Mouse (Mus musculus) kidney, postnatal 0 days (tissue): Measurements from ENCODE around the gene Hadha. TPM values are rescaled to one million over a fixed set of nuclear protein-coding genes. Genes with fewer than 3 reads are reported as not detected.

Experiments
- ATAC-seq: fragments of 200-750 bp; cut with Nextera tagmentation; replicated peaks from 2 replicates; pipeline ENCODE4 v1.8.0; 2017; ENCODE audit warnings: low read depth, moderate number of reproducible peaks, moderate TSS enrichment, moderate library complexity; ENCODE audit not compliant: low FRiP score
- DNase-seq: peaks from one replicate; pipeline ENCODE4 v3.0.0-alpha.2; 2016; ENCODE audit warnings: low spot score
- H3K27ac ChIP-seq: fragments of 300-500 bp; sonication (generic); 2 replicates; pipeline ENCODE4 v1.5.1; 2014; ENCODE audit warnings: mild to moderate bottlenecking
- H3K27me3 ChIP-seq: fragments of 300-500 bp; sonication (generic); 2 replicates; pipeline ENCODE4 v1.6.1; 2014; ENCODE audit warnings: low read length, mixed read lengths; ENCODE audit not compliant: insufficient read depth
- H3K36me3 ChIP-seq: fragments of 300-500 bp; sonication (generic); 2 replicates; pipeline ENCODE4 v1.6.1; 2014; ENCODE audit warnings: low read length, mixed read lengths; ENCODE audit not compliant: insufficient read depth
- H3K4me1 ChIP-seq: fragments of 300-500 bp; sonication (generic); replicated peaks from 2 replicates; pipeline ENCODE4 v1.6.1; 2014; ENCODE audit warnings: antibody characterized with exemption, low read length, mixed read lengths; ENCODE audit not compliant: insufficient read depth
- H3K4me2 ChIP-seq: fragments of 300-500 bp; sonication (generic); 2 replicates; pipeline ENCODE4 v1.6.1; 2014; ENCODE audit warnings: mild to moderate bottlenecking, low read length, moderate library complexity, mixed read lengths
- H3K4me3 ChIP-seq: fragments of 300-500 bp; sonication (generic); replicated peaks from 2 replicates; pipeline ENCODE4 v1.5.1; 2014; ENCODE audit warnings: low read depth, low read length
- H3K9ac ChIP-seq: fragments of 300-500 bp; sonication (generic); 2 replicates; pipeline ENCODE4 v1.6.1; 2014; ENCODE audit warnings: low read depth, low read length
- H3K9me3 ChIP-seq: fragments of 300-500 bp; sonication (generic); replicated peaks from 2 replicates; pipeline ENCODE4 v1.6.1; 2016; ENCODE audit warnings: low read length, inconsistent platforms, mixed read lengths
- CTCF ChIP-seq: IDR thresholded peaks from 2 replicates; pipeline ENCODE4 v1.5.1; 2016; ENCODE audit warnings: antibody characterized with exemption, low read depth, mild to moderate bottlenecking, moderate library complexity
- WGBS: fragments of 180-500 bp; shearing (Covaris S2); extraction: QIAGEN DNeasy Blood & Tissue Kit; methylation state at CpG from one replicate; pipeline ENCODE4 v1.1.7; 2014; 5-methylcytosine and 5-hydroxymethylcytosine counted together
- polyA plus RNA-seq: library from polyadenylated mRNA; unstranded; fragments of >200 nt; fragmentation: Nextera tagmentation; extraction: Ambion mirVana; gene quantifications from 2 replicates; pipeline ENCODE4 v1.2.1, GENCODE M21; 2015

The Hadha gene
- polyA plus RNA-seq, 1 experiment from 2014 or later: 171 TPM

DNA sequence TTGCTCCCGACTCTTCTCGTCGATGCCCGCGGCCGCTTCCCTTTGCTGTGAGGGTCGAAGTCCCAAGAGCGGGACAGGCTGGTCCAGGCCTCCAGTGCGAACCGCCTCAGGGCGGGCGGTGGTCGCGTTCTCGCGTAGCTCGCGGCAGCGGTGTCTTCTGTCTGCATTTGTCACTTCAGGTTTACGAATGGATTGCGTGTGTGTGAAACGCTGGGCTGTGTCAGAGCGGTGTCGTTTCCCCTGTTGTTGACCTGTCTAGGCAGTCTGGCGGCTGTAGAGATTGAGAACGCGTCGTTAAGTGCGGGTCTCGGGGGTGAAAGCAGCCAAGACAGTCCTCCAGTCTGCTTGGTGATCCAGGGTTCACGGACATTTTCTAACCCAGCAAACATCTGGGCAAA, 432 bp upstream of the Hadha start:
- H3K27ac ChIP-seq: peak overlapping the region; percentile 96
- H3K9me3 ChIP-seq: no peaks in the 10 kb centered on the region
- TF ChIP-seq CTCF: no peak
- peaks cover 6% of the 10 kb centered on the region; the same call in 1 of the 2 replicates for H3K4me1 ChIP-seq
- H3K27me3 ChIP-seq: no peaks in the 10 kb centered on the region
- WGBS: under 1% methylated on average over 31 of the region's 31 CpGs
- H3K4me2 ChIP-seq: peak overlapping the region; percentile 81
- no peaks in the 10 kb centered on the region for H3K36me3 ChIP-seq
- H3K4me3 ChIP-seq: peak overlapping the region; percentile 95
- peak overlapping the region; percentile 84 for H3K9ac ChIP-seq
- DNase-seq: no peak
- peak; percentile 31 for ATAC-seq

DNA sequence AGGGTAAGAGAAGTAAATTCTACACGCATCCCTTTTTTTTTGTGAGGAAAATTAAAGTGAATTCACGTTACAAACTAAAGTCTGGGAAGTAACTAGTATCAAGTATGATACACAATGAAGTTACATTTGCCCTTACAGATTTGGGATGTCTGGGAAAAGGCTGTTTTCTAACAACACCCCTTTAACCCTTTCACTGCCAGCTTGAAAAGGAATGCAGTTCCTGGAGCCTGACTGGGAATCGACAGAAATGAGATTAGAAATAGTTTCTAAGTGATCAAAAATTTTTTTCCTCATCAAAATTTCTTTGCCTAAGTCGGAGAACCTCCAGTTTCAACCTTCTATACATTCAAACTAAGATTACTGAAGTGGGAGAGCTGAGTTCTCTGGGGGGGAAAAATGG, 949 bp downstream of the Hadha start:
- Histone ChIP-seq H3K4me1 (peaks cover 6% of the 10 kb centered on the region; the same call in 1 of the 2 replicates), H3K4me2 (peak overlapping the region; percentile 81), H3K9ac (peak overlapping the region; percentile 84), H3K27ac (peak overlapping the region; percentile 96; the same call in 1 of the 2 replicates), H3K4me3 (peak overlapping the region; percentile 95), H3K27me3 (no peaks in the 10 kb centered on the region), H3K9me3 (no peaks in the 10 kb centered on the region), H3K36me3 (no peaks in the 10 kb centered on the region)
- peak; percentile 59 for DNase-seq
- no peak for ATAC-seq
- 20% methylated on average over 4 of the region's 4 CpGs for WGBS
- TF ChIP-seq CTCF: no peak

DNA sequence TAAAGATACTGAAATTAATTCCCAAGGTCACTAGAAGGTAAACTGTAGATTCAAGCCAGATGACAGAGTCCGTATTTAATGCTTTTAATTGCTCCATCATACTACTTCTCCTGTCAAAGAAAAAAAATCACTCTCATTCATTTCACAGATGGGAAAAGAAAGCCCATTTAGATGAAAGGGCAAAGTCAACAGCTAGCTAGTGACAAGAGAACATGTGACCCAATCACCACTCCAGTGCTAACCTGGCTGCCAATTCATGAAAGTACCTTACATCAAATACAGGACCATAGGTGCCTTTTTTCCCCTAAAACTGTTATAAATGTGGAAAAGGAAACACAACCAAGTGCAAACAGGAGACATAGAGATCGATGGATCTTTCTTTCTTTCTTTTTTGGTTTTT, 1.7 kb downstream of the Hadha start:
- Histone ChIP-seq H3K4me2 (no peak overlapping the region), H3K9ac (no peak overlapping the region), H3K4me3 (no peak overlapping the region), H3K36me3 (no peaks in the 10 kb centered on the region), H3K27me3 (no peaks in the 10 kb centered on the region), H3K4me1 (peaks cover 6% of the 10 kb centered on the region; the same call in 1 of the 2 replicates), H3K9me3 (no peaks in the 10 kb centered on the region), H3K27ac (no peak overlapping the region)
- WGBS: 92% methylated on average over 2 of the region's 2 CpGs
- TF ChIP-seq CTCF: no peak
- DNase-seq (no peak), ATAC-seq (no peak)

DNA sequence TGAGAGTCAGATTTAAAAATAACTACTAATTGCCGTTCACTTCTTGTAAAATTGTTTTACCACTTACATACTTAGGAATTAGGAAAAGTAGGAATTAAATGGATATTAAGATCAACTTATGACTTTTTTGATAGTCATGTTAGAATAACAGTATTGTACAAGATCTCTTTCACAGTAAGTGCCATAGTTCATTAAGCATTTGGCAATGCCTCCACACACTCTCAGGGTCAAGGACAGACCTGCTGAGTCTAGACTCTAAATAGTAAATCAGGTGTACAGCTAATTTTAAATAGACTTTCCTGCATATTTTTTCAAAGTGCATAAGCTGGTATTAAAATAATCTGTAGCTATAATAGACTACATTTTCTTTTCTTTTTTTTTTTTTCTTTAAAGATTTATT, 2.5 kb downstream of the Hadha start:
- DNase-seq (no peak), ATAC-seq (no peak)
- no peaks in the 10 kb centered on the region for H3K9me3 ChIP-seq
- no peak overlapping the region for H3K9ac ChIP-seq
- WGBS: 69% methylated on average over 1 of the region's 1 CpGs
- H3K4me2 ChIP-seq: no peak overlapping the region
- H3K4me1 ChIP-seq: peaks cover 6% of the 10 kb centered on the region; the same call in 1 of the 2 replicates
- no peaks in the 10 kb centered on the region for H3K27me3 ChIP-seq
- no peak overlapping the region for H3K27ac ChIP-seq
- H3K36me3 ChIP-seq: no peaks in the 10 kb centered on the region
- H3K4me3 ChIP-seq: no peak overlapping the region
- no peak for TF ChIP-seq CTCF

DNA sequence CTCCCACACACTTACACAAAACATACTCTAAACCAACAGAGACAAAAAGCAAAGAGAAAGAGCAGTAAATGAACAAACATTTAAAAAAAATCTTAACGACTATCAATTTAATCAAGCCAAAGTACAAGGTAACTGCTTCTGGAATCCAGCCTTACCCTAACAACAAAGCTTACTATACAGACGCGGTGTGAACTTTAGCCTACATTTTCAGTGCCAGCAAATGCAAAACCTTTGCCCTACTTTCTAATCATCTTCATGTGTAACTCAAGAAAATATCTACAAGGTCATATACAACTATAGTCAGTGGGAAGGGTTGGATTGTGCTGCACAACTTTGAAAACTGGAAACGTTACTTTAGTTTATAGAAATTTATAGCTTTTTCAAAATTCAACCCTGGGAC, 3.0 kb downstream of the Hadha start:
- H3K9ac ChIP-seq: no peak overlapping the region
- H3K4me2 ChIP-seq: 0 out of 2 replicates have a peak overlapping the region, but pooled peaks have one; percentile 4
- peak overlapping the region; percentile 10; the same call in 1 of the 2 replicates for H3K27ac ChIP-seq
- ATAC-seq: no peak
- H3K27me3 ChIP-seq: no peaks in the 10 kb centered on the region
- 0 out of 2 replicates have a peak, but pooled peaks cover under 1% of the 10 kb centered on the region for H3K36me3 ChIP-seq
- H3K4me1 ChIP-seq: peaks cover 6% of the 10 kb centered on the region; the same call in 1 of the 2 replicates
- H3K4me3 ChIP-seq: no peak overlapping the region
- TF ChIP-seq CTCF: no peak
- H3K9me3 ChIP-seq: no peaks in the 10 kb centered on the region
- WGBS: 64% methylated on average over 4 of the region's 4 CpGs
- peak; percentile 10 for DNase-seq

DNA sequence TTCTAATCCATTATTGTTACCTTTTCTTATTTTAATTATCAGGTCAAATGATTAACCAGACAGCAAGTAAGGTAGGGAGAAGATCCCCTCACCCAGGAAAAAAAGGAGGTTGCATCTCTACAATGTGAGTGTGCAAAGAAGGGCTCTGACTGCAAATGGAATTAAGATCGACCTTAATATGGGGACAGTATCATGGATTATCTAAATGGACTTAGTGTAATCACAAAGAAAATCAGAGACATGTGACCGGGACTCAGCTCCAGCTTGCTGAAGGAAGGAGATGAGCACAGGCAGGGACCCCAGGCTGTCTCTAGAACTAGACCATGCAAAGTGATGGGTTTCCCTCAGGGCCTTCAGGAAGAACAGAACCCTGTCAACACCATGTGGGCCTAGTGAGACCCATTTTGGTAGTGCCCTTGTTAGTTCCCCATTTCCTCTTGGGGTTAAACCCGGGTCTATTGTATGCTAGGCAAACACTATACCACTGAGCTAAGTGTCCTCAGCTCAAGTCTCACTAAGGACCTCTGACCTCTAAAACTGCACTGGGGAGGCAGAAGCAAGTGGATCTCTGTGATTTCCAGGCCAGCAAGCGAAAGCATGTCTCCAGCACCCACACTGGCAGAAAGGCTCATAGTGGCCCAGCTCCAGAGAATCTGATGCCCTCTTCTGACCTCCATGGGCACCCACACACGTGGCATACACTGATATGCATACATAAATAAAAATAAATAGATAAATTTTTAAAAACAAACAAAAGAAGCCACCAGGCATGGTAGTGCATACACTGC, 6.6 kb downstream of the Hadha start:
- Histone ChIP-seq H3K9me3 (no peaks in the 10 kb centered on the region), H3K36me3 (peaks cover 22% of the 10 kb centered on the region; the same call in 1 of the 2 replicates), H3K27ac (no peak overlapping the region), H3K9ac (no peak overlapping the region), H3K27me3 (no peaks in the 10 kb centered on the region), H3K4me1 (no peaks in the 10 kb centered on the region), H3K4me3 (no peak overlapping the region), H3K4me2 (no peak overlapping the region)
- no peak for TF ChIP-seq CTCF
- no peak for DNase-seq
- no peak for ATAC-seq
- WGBS: 88% methylated on average over 5 of the region's 5 CpGs
